Mouse (Mus musculus) intestine, postnatal 0 days (tissue): ENCODE data around the gene Tmem210. TPM values are rescaled to one million over a fixed set of nuclear protein-coding genes. Genes with fewer than 3 reads are reported as not detected.

Experiments used
- ATAC-seq: fragments of 200-750 bp; cut with Nextera tagmentation; 2 replicates; pipeline ENCODE4 v1.8.0; 2017; ENCODE audit warnings: mild to moderate bottlenecking, moderate TSS enrichment, moderate library complexity
- H3K27ac ChIP-seq: fragments of 300-500 bp; sonication (generic); 2 replicates; pipeline ENCODE4 v1.5.1; 2014; ENCODE audit warnings: mild to moderate bottlenecking, low read depth, low read length, moderate library complexity
- H3K27me3 ChIP-seq: fragments of 300-500 bp; sonication (generic); replicated peaks from 2 replicates; pipeline ENCODE4 v1.6.1; 2014; ENCODE audit warnings: low read length, mixed read lengths; ENCODE audit not compliant: control insufficient read depth, insufficient read depth
- H3K36me3 ChIP-seq: fragments of 300-500 bp; sonication (generic); 2 replicates; pipeline ENCODE4 v1.6.1; 2014; ENCODE audit warnings: mild to moderate bottlenecking, moderate library complexity; ENCODE audit not compliant: control insufficient read depth, insufficient read depth
- H3K4me1 ChIP-seq: fragments of 300-500 bp; sonication (generic); replicated peaks from 2 replicates; pipeline ENCODE4 v1.6.1; 2014; ENCODE audit warnings: antibody characterized with exemption, low read length, mixed read lengths; ENCODE audit not compliant: control insufficient read depth, insufficient read depth
- H3K4me2 ChIP-seq: fragments of 300-500 bp; sonication (generic); replicated peaks from 2 replicates; pipeline ENCODE4 v1.6.1; 2014; ENCODE audit warnings: low read depth, mild to moderate bottlenecking, moderate library complexity
- H3K4me3 ChIP-seq: fragments of 300-500 bp; sonication (generic); 2 replicates; pipeline ENCODE4 v1.5.1; 2014; ENCODE audit warnings: low read depth, low read length
- H3K9ac ChIP-seq: fragments of 300-500 bp; sonication (generic); 2 replicates; pipeline ENCODE4 v1.6.1; 2014; ENCODE audit warnings: mild to moderate bottlenecking, low read depth, low read length
- H3K9me3 ChIP-seq: fragments of 300-500 bp; sonication (generic); 2 replicates; pipeline ENCODE4 v1.6.1; 2016; ENCODE audit warnings: mixed run types; ENCODE audit not compliant: control insufficient read depth
- CTCF ChIP-seq: sonication (generic); IDR thresholded peaks from 2 replicates; pipeline ENCODE4 v1.5.1; 2016; ENCODE audit warnings: low read depth, mild to moderate bottlenecking, control low read depth, antibody characterized with exemption, moderate library complexity
- WGBS: fragments of 180-500 bp; shearing (Covaris S2); extraction: QIAGEN DNeasy Blood & Tissue Kit; methylation state at CpG from one replicate; pipeline ENCODE4 v1.1.7; 2014; 5-methylcytosine and 5-hydroxymethylcytosine counted together
- polyA plus RNA-seq: library from polyadenylated mRNA; unstranded; fragments of >200 nt; fragmentation: Nextera tagmentation; extraction: Ambion mirVana; gene quantifications from 2 replicates; pipeline ENCODE4 v1.2.1, GENCODE M21; 2015

Tmem210 gene
- polyA plus RNA-seq, 1 experiment from 2014 or later = not detected

DNA sequence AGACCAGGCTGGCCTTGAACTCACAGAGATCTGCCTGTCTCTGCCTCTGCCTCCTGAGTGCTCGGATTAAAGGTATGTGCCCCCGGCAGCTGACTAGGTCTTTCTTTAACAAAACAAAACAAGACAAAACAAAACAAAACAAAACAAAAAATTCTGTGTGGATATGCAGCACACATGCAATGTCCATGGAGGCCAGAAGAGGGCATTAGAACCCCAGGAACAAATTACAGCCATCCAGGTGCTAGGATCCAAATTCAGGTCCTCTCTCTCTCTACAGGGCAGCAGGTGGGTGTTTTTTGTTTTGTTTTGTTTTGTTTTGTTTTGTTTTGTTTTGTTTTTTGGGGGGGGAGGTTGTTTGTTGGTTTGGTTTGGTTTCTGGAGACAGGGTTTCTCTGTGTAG, 29.1 kb upstream of the Tmem210 start:
- Histone ChIP-seq H3K27ac (no peak overlapping the region), H3K4me2 (no peak overlapping the region), H3K36me3 (no peaks in the 10 kb centered on the region), H3K9ac (no peak overlapping the region), H3K4me1 (no peaks in the 10 kb centered on the region), H3K9me3 (no peaks in the 10 kb centered on the region), H3K4me3 (no peak overlapping the region), H3K27me3 (no peaks in the 10 kb centered on the region)
- WGBS = 66% methylated on average over 2 of the region's 2 CpGs
- ATAC-seq = no peak
- peak; percentile 72 for TF ChIP-seq CTCF

DNA sequence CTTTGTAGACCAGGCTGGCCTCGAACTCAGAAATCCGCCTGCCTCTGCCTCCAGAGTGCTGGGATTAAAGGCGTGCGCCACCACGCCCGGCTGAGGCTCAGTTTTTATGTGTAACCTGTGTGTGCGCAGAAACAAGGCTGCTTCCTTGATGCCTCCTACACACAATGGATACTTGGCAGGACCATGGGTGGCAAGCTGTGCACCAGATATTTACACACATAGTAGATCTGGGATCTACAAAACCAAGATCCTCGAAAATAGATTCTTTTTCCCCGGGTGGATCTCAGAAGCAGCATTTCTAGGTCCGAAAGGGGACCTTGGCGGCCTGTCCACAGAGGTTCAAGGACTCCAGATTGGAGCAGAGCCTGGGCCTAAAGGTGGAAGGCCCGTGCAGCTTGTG, 26.1 kb upstream of the Tmem210 start:
- H3K27me3 ChIP-seq = no peaks in the 10 kb centered on the region
- H3K4me2 ChIP-seq = peak overlapping the region; percentile 94
- no peaks in the 10 kb centered on the region for H3K4me1 ChIP-seq
- peak overlapping the region; percentile 82 for H3K27ac ChIP-seq
- 34% methylated on average over 12 of the region's 12 CpGs for WGBS
- 0 out of 2 replicates have a peak overlapping the region, but pooled peaks have one; percentile 78 for H3K9ac ChIP-seq
- ATAC-seq = no peak
- no peak for TF ChIP-seq CTCF
- no peaks in the 10 kb centered on the region for H3K9me3 ChIP-seq
- no peaks in the 10 kb centered on the region for H3K36me3 ChIP-seq
- H3K4me3 ChIP-seq = peak overlapping the region; percentile 92

DNA sequence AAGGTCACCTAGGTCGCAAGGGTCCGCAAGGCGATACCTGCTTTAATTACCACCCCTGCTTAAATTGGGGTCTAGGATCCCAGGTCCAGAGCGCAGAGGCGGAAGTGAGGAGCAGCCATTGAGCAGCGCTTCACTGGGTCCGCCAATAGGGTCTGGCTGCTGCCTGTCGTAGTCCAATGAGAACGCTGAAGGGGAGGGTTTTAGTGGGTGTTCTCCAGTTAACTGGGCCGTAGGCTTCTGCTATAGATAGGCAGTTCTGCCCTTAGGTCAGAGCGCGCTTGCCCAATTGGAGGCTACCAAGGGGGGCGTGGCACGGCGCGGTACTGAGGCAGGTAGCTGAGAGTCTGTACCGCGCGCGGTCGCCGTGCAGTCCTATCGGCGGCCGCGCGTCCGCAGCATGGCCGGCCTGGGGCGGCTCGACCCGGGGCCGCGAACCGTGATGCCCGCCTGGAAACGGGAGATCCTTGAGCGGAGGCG, 25.6 kb upstream of the Tmem210 start, which contains the start of gene Tprn:
TSS of gene Tprn (plus strand) at position 328 of the 477 bp plus-strand sequence.
- Histone ChIP-seq H3K9me3 (no peaks in the 10 kb centered on the region), H3K9ac (peak within 1 kb of the TSS; percentile 78), H3K4me2 (peak within 1 kb of the TSS; percentile 94), H3K36me3 (no peaks in the 10 kb centered on the region), H3K27ac (peak within 1 kb of the TSS; percentile 93), H3K4me3 (peak within 1 kb of the TSS; percentile 92), H3K4me1 (no peaks in the 10 kb centered on the region), H3K27me3 (no peaks in the 10 kb centered on the region)
- TF ChIP-seq CTCF = no peak
- WGBS = 0% methylated on average over 39 of the region's 39 CpGs
- peak; percentile 80 for ATAC-seq

DNA sequence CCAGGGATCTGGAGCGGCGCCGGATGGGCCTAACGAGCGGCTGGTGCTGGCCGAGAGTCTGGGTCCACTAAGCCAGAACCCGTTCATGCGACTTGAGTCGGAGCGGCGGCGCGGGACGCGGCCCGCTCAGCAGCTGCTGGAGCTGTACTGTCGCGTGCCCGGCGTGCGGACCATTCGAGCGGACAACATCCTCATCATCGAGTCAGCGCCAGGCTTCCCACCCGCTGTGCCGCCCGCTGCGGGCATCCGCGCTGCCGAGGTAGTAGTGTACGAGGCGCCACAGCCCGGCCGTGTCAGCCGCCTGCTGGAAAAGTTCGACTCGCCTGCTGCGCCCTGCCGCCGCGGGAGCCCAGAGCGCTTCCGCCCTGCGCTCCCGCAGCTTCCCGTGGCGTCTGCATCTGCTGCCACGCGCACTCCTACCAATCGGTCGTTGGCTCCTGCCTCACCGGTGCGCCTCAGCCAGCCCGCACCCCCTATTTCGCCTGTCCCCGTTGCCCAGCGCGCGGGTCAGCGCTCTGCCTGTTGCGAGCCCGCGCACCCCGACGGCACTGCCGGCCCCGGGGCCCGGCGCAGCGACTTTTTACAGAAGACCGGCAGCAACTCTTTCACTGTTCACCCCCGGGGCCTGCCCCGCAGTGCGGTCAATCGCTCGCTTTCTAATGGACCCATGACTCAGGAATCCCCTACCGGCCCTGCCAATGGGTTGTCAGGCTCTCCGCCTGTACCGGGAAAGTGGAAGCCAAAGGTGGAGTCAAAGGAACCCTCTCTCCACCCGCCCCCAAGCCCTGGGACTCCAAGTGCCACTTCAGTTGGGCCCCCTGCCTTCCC, 24.9 kb upstream of the Tmem210 start:
- H3K4me2 ChIP-seq = peak overlapping the region; percentile 94
- H3K9ac ChIP-seq = peak overlapping the region; percentile 78
- H3K27me3 ChIP-seq = no peaks in the 10 kb centered on the region
- H3K36me3 ChIP-seq = peaks cover under 1% of the 10 kb centered on the region; the same call in 1 of the 2 replicates
- ATAC-seq = no peak
- no peaks in the 10 kb centered on the region for H3K9me3 ChIP-seq
- H3K27ac ChIP-seq = peak overlapping the region; percentile 93
- TF ChIP-seq CTCF = peak; percentile 20; the same call in 1 of the 2 replicates
- peak overlapping the region; percentile 92 for H3K4me3 ChIP-seq
- 0% methylated on average over 79 of the region's 82 CpGs for WGBS
- H3K4me1 ChIP-seq = no peaks in the 10 kb centered on the region

GRCm38 (mm10) chr2:25263623-25264285, 24.2 kb upstream of the Tmem210 start:
- Histone ChIP-seq H3K36me3 (peaks cover 8% of the 10 kb centered on the region), H3K4me1 (no peaks in the 10 kb centered on the region), H3K27ac (peak overlapping the region; percentile 93), H3K9ac (peak overlapping the region; percentile 78), H3K9me3 (no peaks in the 10 kb centered on the region), H3K4me3 (peak overlapping the region; percentile 92), H3K27me3 (no peaks in the 10 kb centered on the region), H3K4me2 (peak overlapping the region; percentile 94)
- no peak for TF ChIP-seq CTCF
- ATAC-seq = no peak
- WGBS = 21% methylated on average over 12 of the region's 12 CpGs

DNA sequence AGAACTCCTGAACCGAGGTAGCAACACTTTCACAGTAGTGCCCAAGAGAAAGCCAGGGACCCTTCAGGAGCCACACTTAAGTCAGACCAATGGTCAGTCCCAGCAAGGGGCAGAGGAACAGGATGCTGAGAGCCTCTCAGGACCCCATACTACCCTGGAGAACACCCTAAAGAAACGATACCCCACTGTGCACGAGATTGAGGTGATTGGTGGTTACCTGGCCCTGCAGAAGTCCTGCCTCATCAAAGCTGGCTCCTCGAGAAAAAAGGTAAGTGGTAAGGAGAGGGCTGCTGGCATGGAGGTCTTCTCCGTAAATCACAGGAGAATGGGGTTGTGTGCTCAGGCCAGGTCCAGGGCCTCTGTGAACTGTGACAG, 23.7 kb upstream of the Tmem210 start:
- WGBS = 48% methylated on average over 5 of the region's 5 CpGs
- H3K4me2 ChIP-seq = peak overlapping the region; percentile 94
- TF ChIP-seq CTCF = no peak
- peaks cover 14% of the 10 kb centered on the region for H3K36me3 ChIP-seq
- H3K9ac ChIP-seq = peak overlapping the region; percentile 78
- no peaks in the 10 kb centered on the region for H3K27me3 ChIP-seq
- H3K27ac ChIP-seq = peak overlapping the region; percentile 93
- H3K9me3 ChIP-seq = no peaks in the 10 kb centered on the region
- H3K4me3 ChIP-seq = peak overlapping the region; percentile 92
- no peaks in the 10 kb centered on the region for H3K4me1 ChIP-seq
- no peak for ATAC-seq
